11 mouse cellular contexts compared by ENCODE assay signal in the genomic region with DNA sequence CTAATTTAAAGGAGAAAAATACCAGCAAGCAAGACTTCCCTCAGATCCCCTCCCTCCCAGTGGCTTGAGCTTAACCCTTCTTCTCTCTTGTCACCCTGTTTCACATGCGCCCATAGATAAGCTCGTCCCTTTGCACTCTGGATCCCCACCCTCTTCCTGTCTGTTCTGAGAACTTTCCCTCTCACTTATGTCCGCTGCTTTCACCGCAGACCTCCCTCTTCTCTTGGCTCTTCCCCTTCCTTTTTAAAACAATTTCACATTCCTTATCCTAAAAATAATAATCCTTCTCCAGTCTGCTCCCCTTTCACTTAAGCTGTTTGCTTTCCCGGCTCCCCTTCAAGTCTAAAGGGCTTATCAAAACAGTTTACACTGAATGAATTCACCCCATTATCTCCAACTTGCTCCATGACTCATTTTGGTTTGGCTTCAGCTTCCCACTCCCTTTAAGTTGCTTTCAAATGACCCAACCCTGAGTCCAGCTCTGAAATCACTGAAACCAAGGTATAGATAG.
DNase-seq lines count a peak whose midpoint lies in the region; ATAC-seq and TF ChIP-seq lines count a peak whose summit lies in the region.
"Had no signal": no experiment of that assay in that cellular context is flagged by ENCODE, and none has a peak within 500 bp of the region (broad histone marks: within the 10 kb centered on the region; RNA-seq: fewer than 3 reads in every experiment).

No protein-coding gene starts in this region.

- WGBS in heart, embryonic 10.5 days: 11% methylated on average over 5 of the region's 5 CpGs
- 4% methylated on average over 5 of the region's 5 CpGs for WGBS in liver, embryonic 14.5 days (ENCODE audit: insufficient replicate concordance)
- 75% methylated on average over 5 of the region's 5 CpGs for WGBS in midbrain, embryonic 15.5 days

- no peaks in the 10 kb centered on the region for H3K9me3 ChIP-seq in heart, embryonic 10.5 days
- no peaks in the 10 kb centered on the region for H3K9me3 ChIP-seq in liver, embryonic 14.5 days (ENCODE audit: control insufficient read depth, low read length)
- H3K9me3 ChIP-seq in midbrain, embryonic 15.5 days: no peaks in the 10 kb centered on the region

- peak overlapping the region; percentile 83 for H3K27ac ChIP-seq in heart, embryonic 10.5 days
- peak overlapping the region; percentile 94 for H3K27ac ChIP-seq in liver, embryonic 14.5 days
- H3K27ac ChIP-seq in midbrain, embryonic 15.5 days: no peak overlapping the region

- no peaks in the 10 kb centered on the region for H3K36me3 ChIP-seq in C2C12 (ENCODE audit: control insufficient read depth, insufficient read depth)
- no peaks in the 10 kb centered on the region for H3K36me3 ChIP-seq in heart, embryonic 10.5 days
- no peaks in the 10 kb centered on the region for H3K36me3 ChIP-seq in liver, embryonic 14.5 days (replicated peaks; ENCODE audit: control insufficient read depth, insufficient read depth, low read depth)
- no peaks in the 10 kb centered on the region for H3K36me3 ChIP-seq in midbrain, embryonic 15.5 days (replicated peaks)

- intact Hi-C loops in heart, postnatal 36 days (cut with DNase I): loop anchor here (5.0 kb wide), 1 partner anchor 107 kb away; no protein-coding TSS in a partner anchor

- peak overlapping the region; percentile 77 for H3K4me2 ChIP-seq in liver, embryonic 14.5 days (ENCODE audit: low read depth)
- H3K4me2 ChIP-seq in midbrain, embryonic 15.5 days: no peak overlapping the region

- peaks cover 35% of the 10 kb centered on the region for H3K4me1 ChIP-seq in heart, embryonic 10.5 days
- peaks cover 37 to 39% of the 10 kb centered on the region in 2 experiments for H3K4me1 ChIP-seq in liver, embryonic 14.5 days (replicated peaks; ENCODE audit: control insufficient read depth in 2 of 2, insufficient read depth in 2 of 2, low read length in 1 of 2)
- H3K4me1 ChIP-seq in midbrain, embryonic 15.5 days: no peaks in the 10 kb centered on the region

- ATAC-seq in liver, embryonic 14.5 days (ENCODE audit: insufficient read depth): peak; percentile 84
- ATAC-seq in midbrain, embryonic 15.5 days (replicated peaks): no peak
- ATAC-seq: CD4-positive, CD25-positive, alpha-beta regulatory T cell, adult 4 months had no signal

- H3K79me2 ChIP-seq in C2C12 (ENCODE audit: control insufficient read depth, insufficient read depth): no peaks in the 10 kb centered on the region

- peak; percentile 61 for DNase-seq in heart, adult 8-10 months (ENCODE audit: low spot score)
- no peak for DNase-seq in heart, postnatal 36 days
- peak; percentile 91 for DNase-seq in heart, embryonic 10.5 days (ENCODE audit: low spot score)
- DNase-seq in liver, embryonic 14.5 days (ENCODE audit: low read depth in 3 of 3, low spot score in 3 of 3): peak; percentile 60 to 64 (median 62)
- no peak for DNase-seq in adrenal gland, adult 18-20 months (ENCODE audit: low spot score in 2 of 2)
- no peak for DNase-seq in retina, embryonic 14.5 days (ENCODE audit: low spot score)
- DNase-seq: gastrocnemius, postnatal 25 days; kidney, adult 8-10 months had no signal

- H3ac ChIP-seq in C2C12 (ENCODE audit: control insufficient read depth, insufficient read length, low read depth): no peak overlapping the region

- peak; percentile 65 for TF ChIP-seq EP300 in liver, embryonic 14.5 days (IDR thresholded peaks at IDR 0.05; ENCODE audit: low read depth)

- no peaks in the 10 kb centered on the region for H3K27me3 ChIP-seq in C2C12 (ENCODE audit: control insufficient read depth, insufficient read depth, insufficient read length)
- no peaks in the 10 kb centered on the region for H3K27me3 ChIP-seq in heart, embryonic 10.5 days (ENCODE audit: insufficient read depth, poor library complexity, severe bottlenecking)
- no peaks in the 10 kb centered on the region for H3K27me3 ChIP-seq in liver, embryonic 14.5 days (ENCODE audit: control insufficient read depth, insufficient read depth, low read length)
- no peaks in the 10 kb centered on the region for H3K27me3 ChIP-seq in midbrain, embryonic 15.5 days (replicated peaks)

- H3K9ac ChIP-seq in liver, embryonic 14.5 days (replicated peaks): peak overlapping the region; percentile 63
- H3K9ac ChIP-seq in midbrain, embryonic 15.5 days: no peak overlapping the region

- H3K79me3 ChIP-seq in C2C12 (ENCODE audit: low read depth): no peaks in the 10 kb centered on the region

- no peak overlapping the region for H3K4me3 ChIP-seq in C2C12 (ENCODE audit: insufficient read depth, poor library complexity, severe bottlenecking)
- H3K4me3 ChIP-seq in heart, embryonic 10.5 days: no peak overlapping the region
- peak overlapping the region; percentile 28 to 31; a peak in 3 of 4 replicates for H3K4me3 ChIP-seq in liver, embryonic 14.5 days (ENCODE audit: insufficient read depth in 1 of 2, low read depth in 2 of 2, low read length in 2 of 2)
- no peak overlapping the region for H3K4me3 ChIP-seq in midbrain, embryonic 15.5 days

- no peak for TF ChIP-seq CTCF in C2C12 (IDR thresholded peaks at IDR 0.05; ENCODE audit: control insufficient read depth, insufficient read depth, insufficient read length)
- TF ChIP-seq CTCF in liver, embryonic 14.5 days (IDR thresholded peaks at IDR 0.05; ENCODE audit: low read depth): no peak

TF ChIP-seq in C2C12, 6 proteins besides CTCF, POLR2A, EP300 and RAD21:
- TF ChIP-seq FOSL1 (IDR thresholded peaks at IDR 0.05; ENCODE audit: insufficient read depth, low read length, poor library complexity, severe bottlenecking) (peak; percentile 63), MAX (IDR thresholded peaks at IDR 0.05) (peak; percentile 28), CEBPB (IDR thresholded peaks at IDR 0.05; ENCODE audit: low read depth) (no peak)
TF ChIP-seq in C2C12: peak in this region for 2.

Comparison
In these comparisons a context has a peak if more than half of its experiments do, and no peak if none do; other contexts are left out.
1. DNase-seq: peak in heart, adult 8-10 months (single experiment), heart, embryonic 10.5 days (single experiment) and liver, embryonic 14.5 days (3 of 3); none in heart, postnatal 36 days (0 of 2), adrenal gland, adult 18-20 months (0 of 2) and retina, embryonic 14.5 days (single experiment).
2. H3K4me3 ChIP-seq: peak in liver, embryonic 14.5 days (2 of 2); none in C2C12 (single experiment), heart, embryonic 10.5 days (single experiment) and midbrain, embryonic 15.5 days (single experiment).